Mouse (Mus musculus) liver, adult 2 months (tissue): Measurements from ENCODE around the gene Tstd1.

Experiments
- CTCF ChIP-seq: fragments of 200-500 bp; IDR thresholded peaks from 2 replicates; pipeline ENCODE4 v1.5.1; 2011; ENCODE audit warnings: low read depth, low read length, control low read depth
- POLR2A ChIP-seq: fragments of 200-500 bp; IDR thresholded peaks from 2 replicates; pipeline ENCODE4 v1.6.1; 2011; ENCODE audit warnings: low read length, control low read depth; ENCODE audit not compliant: insufficient read depth; ENCODE audit errors: extremely low read depth

DNA sequence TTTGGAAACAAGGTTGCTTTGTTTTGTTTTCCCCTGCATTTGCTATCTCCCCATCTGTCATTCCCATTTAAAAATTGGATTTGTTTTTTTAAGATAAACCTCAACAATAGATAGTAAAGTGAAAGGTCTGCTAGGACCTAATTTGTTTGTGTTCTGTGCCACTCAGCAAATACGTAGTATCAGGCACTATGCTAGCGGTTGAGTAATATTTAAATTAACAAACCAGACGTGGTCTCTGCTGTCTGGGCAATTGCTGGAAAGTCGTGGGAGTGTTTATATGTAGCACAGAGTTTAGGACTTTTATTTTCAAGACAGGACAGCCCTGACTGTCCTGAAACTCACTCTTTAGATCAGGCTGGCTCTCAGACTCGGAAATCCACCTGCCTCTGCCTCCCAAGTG lies 33.9 kb downstream of the Tstd1 start:
- TF ChIP-seq POLR2A (no peak), CTCF (no peak)
